Mouse (Mus musculus) intestine, postnatal 0 days (tissue): ENCODE measurements around the gene Sh2d3c. TPM values are rescaled to one million over a fixed set of nuclear protein-coding genes. Genes with fewer than 3 reads are reported as not detected.

Experiments used
- ATAC-seq: fragments of 200-750 bp; cut with Nextera tagmentation; 2 replicates; pipeline ENCODE4 v1.8.0; 2017; ENCODE audit warnings: mild to moderate bottlenecking, moderate TSS enrichment, moderate library complexity
- H3K27ac ChIP-seq: fragments of 300-500 bp; sonication (generic); 2 replicates; pipeline ENCODE4 v1.5.1; 2014; ENCODE audit warnings: mild to moderate bottlenecking, low read depth, low read length, moderate library complexity
- H3K27me3 ChIP-seq: fragments of 300-500 bp; sonication (generic); replicated peaks from 2 replicates; pipeline ENCODE4 v1.6.1; 2014; ENCODE audit warnings: low read length, mixed read lengths; ENCODE audit not compliant: control insufficient read depth, insufficient read depth
- H3K36me3 ChIP-seq: fragments of 300-500 bp; sonication (generic); 2 replicates; pipeline ENCODE4 v1.6.1; 2014; ENCODE audit warnings: mild to moderate bottlenecking, moderate library complexity; ENCODE audit not compliant: control insufficient read depth, insufficient read depth
- H3K4me1 ChIP-seq: fragments of 300-500 bp; sonication (generic); replicated peaks from 2 replicates; pipeline ENCODE4 v1.6.1; 2014; ENCODE audit warnings: antibody characterized with exemption, low read length, mixed read lengths; ENCODE audit not compliant: control insufficient read depth, insufficient read depth
- H3K4me2 ChIP-seq: fragments of 300-500 bp; sonication (generic); replicated peaks from 2 replicates; pipeline ENCODE4 v1.6.1; 2014; ENCODE audit warnings: low read depth, mild to moderate bottlenecking, moderate library complexity
- H3K4me3 ChIP-seq: fragments of 300-500 bp; sonication (generic); 2 replicates; pipeline ENCODE4 v1.5.1; 2014; ENCODE audit warnings: low read depth, low read length
- H3K9ac ChIP-seq: fragments of 300-500 bp; sonication (generic); 2 replicates; pipeline ENCODE4 v1.6.1; 2014; ENCODE audit warnings: mild to moderate bottlenecking, low read depth, low read length
- H3K9me3 ChIP-seq: fragments of 300-500 bp; sonication (generic); 2 replicates; pipeline ENCODE4 v1.6.1; 2016; ENCODE audit warnings: mixed run types; ENCODE audit not compliant: control insufficient read depth
- CTCF ChIP-seq: sonication (generic); IDR thresholded peaks from 2 replicates; pipeline ENCODE4 v1.5.1; 2016; ENCODE audit warnings: low read depth, mild to moderate bottlenecking, control low read depth, antibody characterized with exemption, moderate library complexity
- WGBS: fragments of 180-500 bp; shearing (Covaris S2); extraction: QIAGEN DNeasy Blood & Tissue Kit; methylation state at CpG from one replicate; pipeline ENCODE4 v1.1.7; 2014; 5-methylcytosine and 5-hydroxymethylcytosine counted together
- polyA plus RNA-seq: library from polyadenylated mRNA; unstranded; fragments of >200 nt; fragmentation: Nextera tagmentation; extraction: Ambion mirVana; gene quantifications from 2 replicates; pipeline ENCODE4 v1.2.1, GENCODE M21; 2015

Gene Sh2d3c
- polyA plus RNA-seq = 11.2 and 11.7 TPM in 2 replicates

- no peaks in the 10 kb centered on the region for H3K27me3 ChIP-seq
- TF ChIP-seq CTCF = no peak
- no peak within 1 kb of the TSS for H3K27ac ChIP-seq
- 47% methylated on average over 8 of the region's 8 CpGs for WGBS
- no peak within 1 kb of the TSS for H3K9ac ChIP-seq
- no peaks in the 10 kb centered on the region for H3K9me3 ChIP-seq
- 0 out of 2 replicates have a peak, but pooled peaks cover 3% of the 10 kb centered on the region for H3K4me1 ChIP-seq
- ATAC-seq = no peak
- peak within 1 kb of the TSS; percentile 39 for H3K4me2 ChIP-seq
- no peaks in the 10 kb centered on the region for H3K36me3 ChIP-seq
- peak within 1 kb of the TSS; percentile 11; the same call in 1 of the 2 replicates for H3K4me3 ChIP-seq
Measured at GRCm38 (mm10) chr2:32720681-32721229, at the start of gene Sh2d3c. Gene Sh2d3c (plus strand): TSS chr2:32721055.

- WGBS = 91% methylated on average over 9 of the region's 9 CpGs
- TF ChIP-seq CTCF = no peak
- ATAC-seq = no peak
- Histone ChIP-seq H3K36me3 (peaks cover 26% of the 10 kb centered on the region; the same call in 1 of the 2 replicates), H3K27me3 (no peaks in the 10 kb centered on the region), H3K4me3 (no peak overlapping the region), H3K9me3 (no peaks in the 10 kb centered on the region), H3K27ac (no peak overlapping the region), H3K4me1 (no peaks in the 10 kb centered on the region), H3K9ac (no peak overlapping the region), H3K4me2 (no peak overlapping the region)
Measured at GRCm38 (mm10) chr2:32671147-32671546, 49.7 kb upstream of the Sh2d3c start.

GRCm38 (mm10) chr2:32671907-32672595 is 48.8 kb upstream of the Sh2d3c start:
- H3K4me3 ChIP-seq = no peak overlapping the region
- ATAC-seq = no peak
- H3K9me3 ChIP-seq = no peaks in the 10 kb centered on the region
- H3K4me2 ChIP-seq = peak overlapping the region; percentile 40; the same call in 1 of the 2 replicates
- 58% methylated on average over 9 of the region's 9 CpGs for WGBS
- H3K27me3 ChIP-seq = no peaks in the 10 kb centered on the region
- no peaks in the 10 kb centered on the region for H3K4me1 ChIP-seq
- no peak overlapping the region for H3K9ac ChIP-seq
- H3K27ac ChIP-seq = peak overlapping the region; percentile 87
- peaks cover 26% of the 10 kb centered on the region; the same call in 1 of the 2 replicates for H3K36me3 ChIP-seq
- TF ChIP-seq CTCF = peak; percentile 43

GRCm38 (mm10) chr2:32673176-32673917 is 47.5 kb upstream of the Sh2d3c start:
- H3K27ac ChIP-seq = peak overlapping the region; percentile 87

GRCm38 (mm10) chr2:32676821-32677220 is 44.0 kb upstream of the Sh2d3c start:
- H3K36me3 ChIP-seq = peaks cover 32% of the 10 kb centered on the region; the same call in 1 of the 2 replicates
- WGBS = 92% methylated on average over 3 of the region's 3 CpGs

More at GRCm38 (mm10) chr2:32673176-32673917, 47.5 kb upstream of the Sh2d3c start:
- peaks cover 26% of the 10 kb centered on the region; the same call in 1 of the 2 replicates for H3K36me3 ChIP-seq
- H3K9ac ChIP-seq = no peak overlapping the region
- peak overlapping the region; percentile 40 for H3K4me2 ChIP-seq
- H3K27me3 ChIP-seq = no peaks in the 10 kb centered on the region
- no peaks in the 10 kb centered on the region for H3K4me1 ChIP-seq
- 41% methylated on average over 16 of the region's 16 CpGs for WGBS
- ATAC-seq = peak; percentile 93
- TF ChIP-seq CTCF = no peak
- H3K9me3 ChIP-seq = no peaks in the 10 kb centered on the region
- no peak overlapping the region for H3K4me3 ChIP-seq

GRCm38 (mm10) chr2:32677683-32678082 is 43.2 kb upstream of the Sh2d3c start:
- H3K4me2 ChIP-seq = no peak overlapping the region
- no peak for ATAC-seq
- H3K9me3 ChIP-seq = no peaks in the 10 kb centered on the region

More at GRCm38 (mm10) chr2:32676821-32677220, 44.0 kb upstream of the Sh2d3c start:
- Histone ChIP-seq H3K27ac (no peak overlapping the region), H3K4me1 (peaks cover 9% of the 10 kb centered on the region), H3K4me2 (no peak overlapping the region), H3K9ac (no peak overlapping the region), H3K9me3 (no peaks in the 10 kb centered on the region), H3K4me3 (no peak overlapping the region), H3K27me3 (no peaks in the 10 kb centered on the region)
- ATAC-seq = no peak
- peak; percentile 50 for TF ChIP-seq CTCF

More at GRCm38 (mm10) chr2:32677683-32678082, 43.2 kb upstream of the Sh2d3c start:
- Histone ChIP-seq H3K36me3 (peaks cover 36% of the 10 kb centered on the region), H3K9ac (no peak overlapping the region), H3K27me3 (no peaks in the 10 kb centered on the region), H3K4me1 (peaks cover 9% of the 10 kb centered on the region), H3K4me3 (no peak overlapping the region), H3K27ac (no peak overlapping the region; the same call in 1 of the 2 replicates)
- TF ChIP-seq CTCF = no peak
- WGBS = 83% methylated on average over 7 of the region's 7 CpGs
